Mouse (Mus musculus) MEL (cell line): ENCODE measurements around the gene Mecom. TPM values are rescaled to one million over a fixed set of nuclear protein-coding genes. Genes with fewer than 3 reads are reported as not detected.

Source experiments
- DNase-seq: peaks from one replicate; pipeline ENCODE4 v3.0.0; 2011; ENCODE audit warnings: low read depth, low spot score
- H3K27ac ChIP-seq: 2 replicates; pipeline ENCODE4 v1.5.1; 2012; ENCODE audit warnings: low read depth, mild to moderate bottlenecking, control low read depth, low read length, moderate library complexity; ENCODE audit not compliant: control insufficient read depth
- H3K27me3 ChIP-seq, 2 experiments: fragments of 150-350 bp in 1 of 2; sonication (generic) in 1 of 2; 2 replicates each; pipeline ENCODE4 v1.6.1; 2012; ENCODE audit warnings: low read length in 2 of 2, mild to moderate bottlenecking in 2 of 2, improper control_type of control experiment in 1 of 2, moderate library complexity in 1 of 2; ENCODE audit not compliant: insufficient read depth in 2 of 2, control insufficient read depth in 1 of 2
- H3K36me3 ChIP-seq, 2 experiments: 2 replicates each; pipeline ENCODE4 v1.6.1; 2012 to 2014; ENCODE audit warnings: low read length in 2 of 2, improper control_type of control experiment in 1 of 2, inconsistent platforms in 1 of 2, mild to moderate bottlenecking in 1 of 2; ENCODE audit not compliant: insufficient read depth in 2 of 2, control insufficient read depth in 1 of 2
- H3K4me1 ChIP-seq, 2 experiments: fragments of 150-350 bp in 1 of 2; sonication (generic) in 1 of 2; 2 replicates each; pipeline ENCODE4 v1.6.1; 2012; ENCODE audit warnings: low read length in 2 of 2, improper control_type of control experiment in 1 of 2, mild to moderate bottlenecking in 1 of 2; ENCODE audit not compliant: insufficient read depth in 2 of 2, control insufficient read depth in 1 of 2
- H3K4me3 ChIP-seq, 2 experiments: fragments of 150-350 bp in 1 of 2; sonication (generic) in 1 of 2; 2 replicates each; pipeline ENCODE4 v1.5.1; 2012; ENCODE audit warnings: low read depth in 2 of 2, low read length in 2 of 2, mild to moderate bottlenecking in 2 of 2, moderate library complexity in 2 of 2, control low read depth in 1 of 2, improper control_type of control experiment in 1 of 2; ENCODE audit not compliant: control insufficient read depth in 1 of 2, insufficient read depth in 1 of 2
- H3K79me2 ChIP-seq: 2 replicates; pipeline ENCODE4 v1.6.1; 2012; ENCODE audit warnings: mild to moderate bottlenecking, low read length, moderate library complexity; ENCODE audit not compliant: control insufficient read depth, poor library complexity, insufficient read depth
- H3K9ac ChIP-seq: 2 replicates; pipeline ENCODE4 v1.6.1; 2012; ENCODE audit warnings: low read depth, mild to moderate bottlenecking, control low read depth, low read length, moderate library complexity; ENCODE audit not compliant: control insufficient read depth, poor library complexity, severe bottlenecking
- H3K9me3 ChIP-seq: fragments of 150-350 bp; sonication (generic); replicated peaks from 2 replicates; pipeline ENCODE4 v1.6.1; 2012; ENCODE audit warnings: mild to moderate bottlenecking, low read length, improper control_type of control experiment, moderate library complexity; ENCODE audit not compliant: insufficient read depth
- CHD1 ChIP-seq: IDR thresholded peaks from 2 replicates; pipeline ENCODE4 v1.6.1; 2012; ENCODE audit warnings: low read depth, mild to moderate bottlenecking, inconsistent platforms, low read length, improper control_type of control experiment
- CHD2 ChIP-seq: IDR thresholded peaks from 2 replicates; pipeline ENCODE4 v1.6.1; 2011; ENCODE audit warnings: low read length, improper control_type of control experiment
- E2F4 ChIP-seq: IDR thresholded peaks from 2 replicates; pipeline ENCODE4 v1.6.1; 2011; ENCODE audit warnings: low read depth, low read length, improper control_type of control experiment, borderline replicate concordance
- EP300 ChIP-seq, 2 experiments: IDR thresholded peaks; 2 replicates each; pipeline ENCODE4 v1.6.1; 2011; ENCODE audit warnings: improper control_type of control experiment in 2 of 2, low read length in 2 of 2, low read depth in 1 of 2, mild to moderate bottlenecking in 1 of 2
- GABPA ChIP-seq: IDR thresholded peaks from 2 replicates; pipeline ENCODE4 v1.6.1; 2012; ENCODE audit warnings: low read depth, mild to moderate bottlenecking, inconsistent platforms, low read length, improper control_type of control experiment, moderate library complexity
- GATA1 ChIP-seq: IDR thresholded peaks from 2 replicates; pipeline ENCODE4 v1.6.1; 2011; ENCODE audit warnings: low read depth, low read length, improper control_type of control experiment
- JUND ChIP-seq: IDR thresholded peaks from 2 replicates; pipeline ENCODE4 v1.6.1; 2011; ENCODE audit warnings: low read depth, mild to moderate bottlenecking, improper control_type of control experiment, low read length
- KAT2A ChIP-seq: conservative IDR thresholded peaks from 2 replicates; pipeline ENCODE4 v1.6.1; 2012; ENCODE audit warnings: low read depth, low read length, improper control_type of control experiment, inconsistent platforms
- MAX ChIP-seq: IDR thresholded peaks from 2 replicates; pipeline ENCODE4 v1.6.1; 2011; ENCODE audit warnings: low read length, improper control_type of control experiment
- MEF2A ChIP-seq: IDR thresholded peaks from 2 replicates; pipeline ENCODE4 v1.6.1; 2014; ENCODE audit warnings: low read depth, mild to moderate bottlenecking, inconsistent platforms, low read length, improper control_type of control experiment; ENCODE audit not compliant: poor library complexity, insufficient replicate concordance, severe bottlenecking; ENCODE audit errors: extremely low read depth
- MYB ChIP-seq: IDR thresholded peaks from 2 replicates; pipeline ENCODE4 v1.6.1; 2011; ENCODE audit warnings: mild to moderate bottlenecking, low read depth, low read length, improper control_type of control experiment
- NRF1 ChIP-seq: IDR thresholded peaks from 2 replicates; pipeline ENCODE4 v1.6.1; 2014; ENCODE audit warnings: low read depth, mild to moderate bottlenecking, inconsistent platforms, low read length, improper control_type of control experiment, moderate library complexity; ENCODE audit not compliant: poor library complexity, insufficient read depth, severe bottlenecking
- POLR2A ChIP-seq, 2 experiments: IDR thresholded peaks; 2 replicates each; pipeline ENCODE4 v1.6.1; 2011 to 2012; ENCODE audit warnings: low read length in 2 of 2, mild to moderate bottlenecking in 2 of 2, control low read depth in 1 of 2, improper control_type of control experiment in 1 of 2, low read depth in 1 of 2, moderate library complexity in 1 of 2; ENCODE audit not compliant: control insufficient read depth in 1 of 2, insufficient read depth in 1 of 2, poor library complexity in 1 of 2
- RAD21 ChIP-seq: IDR thresholded peaks from 2 replicates; pipeline ENCODE4 v1.6.1; 2011; ENCODE audit warnings: mild to moderate bottlenecking, low read depth, low read length, improper control_type of control experiment
- RCOR1 ChIP-seq: IDR thresholded peaks from 2 replicates; pipeline ENCODE4 v1.6.1; 2012; ENCODE audit warnings: low read depth, mild to moderate bottlenecking, inconsistent platforms, low read length, improper control_type of control experiment
- TAL1 ChIP-seq: IDR thresholded peaks from 2 replicates; pipeline ENCODE4 v1.6.1; 2012; ENCODE audit warnings: mild to moderate bottlenecking, inconsistent platforms, low read length, moderate library complexity, mixed read lengths
- UBTF ChIP-seq: IDR thresholded peaks from 2 replicates; pipeline ENCODE4 v1.6.1; 2012; ENCODE audit warnings: low read depth, mild to moderate bottlenecking, inconsistent platforms, low read length, improper control_type of control experiment, moderate library complexity, borderline replicate concordance; ENCODE audit not compliant: insufficient read depth
- USF2 ChIP-seq, 2 experiments: IDR thresholded peaks; 2 replicates each; pipeline ENCODE4 v1.6.1; 2011 to 2012; ENCODE audit warnings: improper control_type of control experiment in 2 of 2, low read length in 2 of 2, borderline replicate concordance in 1 of 2, inconsistent platforms in 1 of 2, low read depth in 1 of 2, mild to moderate bottlenecking in 1 of 2; ENCODE audit not compliant: insufficient read depth in 1 of 2
- ZC3H11A ChIP-seq: IDR thresholded peaks from 2 replicates; pipeline ENCODE4 v1.6.1; 2012; ENCODE audit warnings: low read depth, mild to moderate bottlenecking, inconsistent platforms, low read length, improper control_type of control experiment
- ZKSCAN1 ChIP-seq: IDR thresholded peaks from 2 replicates; pipeline ENCODE4 v1.6.1; 2012; ENCODE audit warnings: low read depth, mild to moderate bottlenecking, inconsistent platforms, low read length, improper control_type of control experiment, moderate library complexity
- ZMIZ1 ChIP-seq: IDR thresholded peaks from 2 replicates; pipeline ENCODE4 v1.6.1; 2012; ENCODE audit warnings: low read depth, mild to moderate bottlenecking, inconsistent platforms, low read length, improper control_type of control experiment, moderate library complexity
- polyA plus RNA-seq, 2 experiments: library from polyadenylated mRNA; stranded (reverse) in 1 of 2; unstranded in 1 of 2; fragments of >175 nt in 1 of 2; fragments of >200 nt in 1 of 2; gene quantifications; 2 replicates each; pipeline versions ENCODE4 v1.2.1 to v1.2.4; 2012; ENCODE audit warnings: low replicate concordance in 2 of 2, low read depth in 1 of 2; ENCODE audit not compliant: insufficient read length in 2 of 2, insufficient read depth in 1 of 2, missing spikeins in 1 of 2
- total RNA-seq: library from RNA; depleted of rRNA; stranded (reverse); fragments of 300-350 nt; gene quantifications from 2 replicates; pipeline ENCODE4 v1.2.3, GENCODE M21; 2012

Mecom gene
- total and polyA plus RNA-seq, 3 experiments: 0.04 TPM; not detected in 2

DNA sequence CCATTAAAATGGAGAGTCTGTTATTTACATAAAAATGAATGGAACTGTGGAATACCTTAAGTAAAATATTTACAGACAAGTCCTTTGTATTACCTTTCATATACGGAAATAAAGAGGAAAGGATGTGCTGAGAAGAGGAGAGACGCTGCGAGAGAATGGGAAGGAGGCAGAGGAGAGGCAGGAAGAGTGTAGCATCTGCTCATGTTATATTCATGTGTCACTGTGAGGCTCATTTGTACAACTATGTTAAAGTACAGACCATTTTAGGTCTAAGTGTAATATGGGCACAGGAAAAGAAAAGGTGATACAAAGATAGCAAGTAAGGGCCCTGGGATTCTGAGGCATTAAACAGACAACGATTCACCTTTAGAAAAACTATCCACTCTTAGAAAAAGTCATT lies 143.0 kb downstream of the Mecom start:
- Histone ChIP-seq H3K27ac (no peak overlapping the region), H3K9ac (no peak overlapping the region), H3K4me3 (no peak overlapping the region), H3K4me1 (no peaks in the 10 kb centered on the region), H3K9me3 (no peaks in the 10 kb centered on the region), H3K36me3 (no peaks in the 10 kb centered on the region), H3K27me3 (no peaks in the 10 kb centered on the region; a peak in 1 of 4 replicates), H3K79me2 (no peaks in the 10 kb centered on the region)
- TF ChIP-seq KAT2A (no peak), UBTF (no peak), MYB (no peak), EP300 (IDR thresholded peaks at IDR 0.05; ENCODE audit: low read depth in 1 of 2, low read length in 2 of 2) (no peak), CHD1 (no peak), JUND (no peak), GATA1 (no peak), CHD2 (no peak), E2F4 (no peak), NRF1 (no peak), RCOR1 (no peak), ZC3H11A (no peak), GABPA (no peak), RAD21 (no peak), TAL1 (no peak), ZKSCAN1 (no peak), POLR2A (IDR thresholded peaks at IDR 0.05; ENCODE audit: control insufficient read depth in 1 of 2, insufficient read depth in 1 of 2, low read depth in 1 of 2, low read length in 2 of 2, poor library complexity in 1 of 2) (no peak), ZMIZ1 (no peak), MEF2A (no peak)
- no peak for DNase-seq

DNA sequence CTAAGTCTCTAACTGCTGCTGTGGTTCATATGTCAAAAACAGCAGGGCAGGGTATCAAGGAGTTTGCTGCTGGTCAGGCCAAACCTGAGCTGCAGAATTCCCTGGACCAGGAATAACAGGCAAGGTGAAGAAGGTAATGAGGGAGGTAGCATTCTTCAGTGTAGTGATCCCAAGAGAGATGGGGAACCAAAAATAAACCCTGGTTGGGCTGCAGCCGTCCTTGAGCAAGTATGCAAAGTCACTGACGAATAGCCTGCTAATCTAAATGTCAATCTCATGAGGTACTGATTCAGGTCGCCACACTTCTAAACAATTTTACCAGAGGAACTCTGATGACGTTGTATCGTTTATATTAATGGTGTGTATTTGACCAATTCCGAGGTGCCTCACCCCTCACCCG lies 148.9 kb downstream of the Mecom start:
- Histone ChIP-seq H3K9ac (no peak overlapping the region), H3K79me2 (no peaks in the 10 kb centered on the region), H3K27me3 (no peaks in the 10 kb centered on the region), H3K36me3 (no peaks in the 10 kb centered on the region), H3K4me3 (no peak overlapping the region), H3K9me3 (no peaks in the 10 kb centered on the region), H3K27ac (no peak overlapping the region), H3K4me1 (no peaks in the 10 kb centered on the region)
- no peak for DNase-seq
- no peak for TF ChIP-seq MAX
- no peak for TF ChIP-seq USF2 (IDR thresholded peaks at IDR 0.05; ENCODE audit: borderline replicate concordance in 1 of 2, insufficient read depth in 1 of 2, low read depth in 1 of 2, low read length in 2 of 2)
